In genomic region chr7:44750950-44751349, GRCm38 (mm10) we compare ENCODE assay signal across 5 mouse cellular contexts. TPM values are rescaled to one million over a fixed set of nuclear protein-coding genes. Genes with fewer than 3 reads are reported as not detected.
A peak's percentile ranks its signal among the peaks of the same experiment; 100 is the strongest.
DNase-seq lines count a peak whose midpoint lies in the region; ATAC-seq and TF ChIP-seq lines count a peak whose summit lies in the region.
"Not testable (repeated sequence)": the region's sequence is repeated elsewhere in the genome, so short reads cannot be mapped to it uniquely, and the experiment has no call there.

TSS of gene Zfp473 (minus strand) at chr7:44751050.

- H3K27me3 ChIP-seq in erythroblast, embryonic 14.5 days (ENCODE audit: control insufficient read depth); liver, embryonic 12.5 days (replicated peaks); liver, embryonic 14.5 days (ENCODE audit: control insufficient read depth, insufficient read depth, low read length); midbrain, embryonic 13.5 days: not testable (repeated sequence)

- not testable (repeated sequence) for H3K4me3 ChIP-seq in ES-E14 (ENCODE audit: insufficient read depth in 1 of 2, low read depth in 1 of 2, low read length in 2 of 2, poor library complexity in 1 of 2, severe bottlenecking in 1 of 2); liver, embryonic 12.5 days; liver, embryonic 14.5 days (ENCODE audit: insufficient read depth in 1 of 2, low read depth in 2 of 2, low read length in 2 of 2); midbrain, embryonic 13.5 days (replicated peaks)
- peak within 1 kb of the TSS; percentile 80 for H3K4me3 ChIP-seq in erythroblast, embryonic 14.5 days (replicated peaks)

- not testable (repeated sequence) for H3K27ac ChIP-seq in ES-E14 (ENCODE audit: insufficient read depth, low read depth, low read length, poor library complexity, severe bottlenecking); liver, embryonic 12.5 days; liver, embryonic 14.5 days; midbrain, embryonic 13.5 days

- peak within 1 kb of the TSS; percentile 84; the same call in 1 of the 2 replicates for H3K4me2 ChIP-seq in liver, embryonic 12.5 days
- peak within 1 kb of the TSS; percentile 94 for H3K4me2 ChIP-seq in liver, embryonic 14.5 days (ENCODE audit: low read depth)
- not testable (repeated sequence) for H3K4me2 ChIP-seq in midbrain, embryonic 13.5 days (replicated peaks)

- H3K9me3 ChIP-seq in ES-E14 (ENCODE audit: control insufficient read depth, insufficient read depth, low read depth, low read length); erythroblast, embryonic 14.5 days (ENCODE audit: control insufficient read depth, low read length); liver, embryonic 12.5 days (replicated peaks); liver, embryonic 14.5 days (ENCODE audit: control insufficient read depth, low read length); midbrain, embryonic 13.5 days: not testable (repeated sequence)

- TF ChIP-seq CTCF in liver, embryonic 14.5 days (IDR thresholded peaks at IDR 0.05; ENCODE audit: low read depth) = not testable (repeated sequence)

- ATAC-seq in liver, embryonic 12.5 days; liver, embryonic 14.5 days (ENCODE audit: insufficient read depth); midbrain, embryonic 13.5 days: not testable (repeated sequence)

- in situ Hi-C loops in ES-E14 (cut with MboI; ENCODE audit: low sequenced_read_pairs in 2 of 2, unreplicated experiment in 2 of 2) = not testable (repeated sequence)

- TF ChIP-seq EP300 in liver, embryonic 14.5 days (IDR thresholded peaks at IDR 0.05; ENCODE audit: low read depth) = not testable (repeated sequence)

- H3K9ac ChIP-seq in ES-E14 (ENCODE audit: insufficient read depth, low read depth, low read length, poor library complexity, severe bottlenecking); liver, embryonic 12.5 days; liver, embryonic 14.5 days (replicated peaks): not testable (repeated sequence)
- H3K9ac ChIP-seq in midbrain, embryonic 13.5 days (replicated peaks) = 0 out of 2 replicates have a peak within 1 kb of the TSS, but pooled peaks have one; percentile 8

- not testable (repeated sequence) for DNase-seq in ES-E14 (ENCODE audit: low read depth, low spot score); liver, embryonic 14.5 days (ENCODE audit: low read depth in 3 of 3, low spot score in 3 of 3)

- not testable (repeated sequence) for H3K4me1 ChIP-seq in ES-E14 (ENCODE audit: control insufficient read depth in 2 of 2, insufficient read depth in 2 of 2, low read length in 2 of 2, poor library complexity in 1 of 2)
- H3K4me1 ChIP-seq in erythroblast, embryonic 14.5 days (ENCODE audit: control insufficient read depth) = peaks cover 42% of the 10 kb centered on the region
- H3K4me1 ChIP-seq in liver, embryonic 12.5 days = peaks cover 34% of the 10 kb centered on the region
- H3K4me1 ChIP-seq in liver, embryonic 14.5 days (replicated peaks; ENCODE audit: control insufficient read depth in 2 of 2, insufficient read depth in 2 of 2, low read length in 1 of 2) = peaks cover 9 to 18% of the 10 kb centered on the region in 2 experiments
- H3K4me1 ChIP-seq in midbrain, embryonic 13.5 days (replicated peaks) = peaks cover 18% of the 10 kb centered on the region

- peaks cover 18% of the 10 kb centered on the region for H3K36me3 ChIP-seq in ES-E14 (ENCODE audit: control insufficient read depth, insufficient read depth, low read length, poor library complexity, severe bottlenecking)
- H3K36me3 ChIP-seq in erythroblast, embryonic 14.5 days (ENCODE audit: control insufficient read depth) = peaks cover 53% of the 10 kb centered on the region
- peaks cover 41% of the 10 kb centered on the region for H3K36me3 ChIP-seq in liver, embryonic 12.5 days
- H3K36me3 ChIP-seq in liver, embryonic 14.5 days (replicated peaks; ENCODE audit: control insufficient read depth, insufficient read depth, low read depth) = peaks cover 18% of the 10 kb centered on the region
- H3K36me3 ChIP-seq in midbrain, embryonic 13.5 days = peaks cover 38% of the 10 kb centered on the region

- 95% methylated on average over 1 of the region's 1 CpGs for WGBS in liver, embryonic 12.5 days (ENCODE audit: insufficient replicate concordance)
- WGBS in liver, embryonic 14.5 days (ENCODE audit: insufficient replicate concordance) = 80% methylated on average over 1 of the region's 1 CpGs
- WGBS in midbrain, embryonic 13.5 days = 86% methylated on average over 1 of the region's 1 CpGs

RNA-seq across cellular contexts. Expression of gene Zfp473, which starts in this region (rescaled TPM):
- total RNA-seq in ES-E14 (2012; rRNA removed) = 15.1 and 20.3 TPM in 2 replicates
- 0.03 and 0.07 TPM in 2 replicates for polyA plus RNA-seq in erythroblast, embryonic 14.5 days (2012)
- 1.7 and 1.9 TPM in 2 replicates for polyA plus RNA-seq in liver, embryonic 12.5 days (2016; fragmentation: Nextera tagmentation; extraction: Ambion mirVana)
- 0.79 and 0.96 TPM in 2 replicates for polyA plus RNA-seq in liver, embryonic 14.5 days (2012; rRNA removed)
- polyA plus RNA-seq in liver, embryonic 14.5 days (2014; fragmentation: Nextera tagmentation; extraction: Ambion mirVana) = 0.81 and 1.1 TPM in 2 replicates
- polyA plus RNA-seq in midbrain, embryonic 13.5 days (2015; fragmentation: Nextera tagmentation; extraction: Ambion mirVana) = 1.2 and 1.4 TPM in 2 replicates
